Mouse (Mus musculus) Muller cell, postnatal 12 days (primary cell): ENCODE data around the gene Gm21663.
"Not testable (repeated sequence)": the region's sequence is repeated elsewhere in the genome, so short reads cannot be mapped to it uniquely, and the experiment has no call there.

Source experiments
- DNase-seq: peaks from one replicate; pipeline ENCODE4 v3.0.0-alpha.2; 2015; ENCODE audit errors: inconsistent ontology term

Gene Gm21663

GRCm38 (mm10) chr5:25942281-25942680 lies at the start of gene Gm21663:
Gene Gm21663 (minus strand): TSS chr5:25942381.
- DNase-seq: not testable (repeated sequence)

- not testable (repeated sequence) for DNase-seq
Observed at GRCm38 (mm10) chr5:25988550-25988949, 46.4 kb upstream of the Gm21663 start, which contains the start of gene Gm21698. Gene Gm21698 (minus strand): TSS chr5:25988650.

GRCm38 (mm10) chr5:25972563-25972962 lies 30.4 kb upstream of the Gm21663 start, which contains the start of gene Gm21680:
Gene Gm21680 (minus strand): TSS chr5:25972663.
- not testable (repeated sequence) for DNase-seq

GRCm38 (mm10) chr5:25957050-25957449 lies 14.9 kb upstream of the Gm21663 start:
- DNase-seq: not testable (repeated sequence)

- DNase-seq: not testable (repeated sequence)
Observed at GRCm38 (mm10) chr5:25956611-25957010, 14.4 kb upstream of the Gm21663 start.

GRCm38 (mm10) chr5:25954317-25954716 lies 12.1 kb upstream of the Gm21663 start, which contains the start of gene Gm21671:
Gene Gm21671 (minus strand): TSS chr5:25954417.
- DNase-seq: not testable (repeated sequence)

GRCm38 (mm10) chr5:25945391-25945790 lies 3.2 kb upstream of the Gm21663 start:
- DNase-seq: not testable (repeated sequence)

- peak; percentile 61 for DNase-seq
Observed at GRCm38 (mm10) chr5:25891321-25891720, 50.9 kb downstream of the Gm21663 start.

GRCm38 (mm10) chr5:25889746-25890382 lies 52.3 kb downstream of the Gm21663 start:
- peak; percentile 29 for DNase-seq

- DNase-seq: no peak
Observed at GRCm38 (mm10) chr5:25886708-25887107, 55.5 kb downstream of the Gm21663 start.
